Mouse (Mus musculus) hindbrain, embryonic 11.5 days (tissue): Measurements from ENCODE around the gene Atg9a. TPM values are rescaled to one million over a fixed set of nuclear protein-coding genes. Genes with fewer than 3 reads are reported as not detected.

Source experiments
- ATAC-seq: fragments of 200-750 bp; cut with Nextera tagmentation; 2 replicates; pipeline ENCODE4 v1.8.0; 2017; ENCODE audit warnings: mild to moderate bottlenecking, moderate TSS enrichment, moderate library complexity; ENCODE audit not compliant: low FRiP score
- DNase-seq: peaks from one replicate; pipeline ENCODE4 v3.0.0-alpha.2; 2015; ENCODE audit warnings: low spot score
- H3K27ac ChIP-seq: fragments of 300-500 bp; sonication (generic); 2 replicates; pipeline ENCODE4 v1.5.1; 2014; ENCODE audit warnings: mild to moderate bottlenecking, low read depth, low read length
- H3K27me3 ChIP-seq: fragments of 300-500 bp; sonication (generic); 2 replicates; pipeline ENCODE4 v1.6.1; 2014; ENCODE audit warnings: mild to moderate bottlenecking, low read length, moderate library complexity, mixed read lengths; ENCODE audit not compliant: control insufficient read depth, insufficient read depth
- H3K36me3 ChIP-seq: fragments of 300-500 bp; sonication (generic); 2 replicates; pipeline ENCODE4 v1.6.1; 2014; ENCODE audit warnings: mild to moderate bottlenecking, low read length, moderate library complexity, mixed read lengths; ENCODE audit not compliant: control insufficient read depth, insufficient read depth
- H3K4me1 ChIP-seq: fragments of 300-500 bp; sonication (generic); replicated peaks from 2 replicates; pipeline ENCODE4 v1.6.1; 2014; ENCODE audit warnings: low read length, mixed read lengths; ENCODE audit not compliant: control insufficient read depth, insufficient read depth
- H3K4me2 ChIP-seq: fragments of 300-500 bp; sonication (generic); replicated peaks from 2 replicates; pipeline ENCODE4 v1.6.1; 2014; ENCODE audit warnings: mild to moderate bottlenecking, low read depth, low read length
- H3K4me3 ChIP-seq: fragments of 300-500 bp; sonication (generic); 2 replicates; pipeline ENCODE4 v1.5.1; 2014; ENCODE audit warnings: low read depth, low read length
- H3K9ac ChIP-seq: fragments of 300-500 bp; sonication (generic); 2 replicates; pipeline ENCODE4 v1.6.1; 2014; ENCODE audit warnings: low read depth, low read length
- H3K9me3 ChIP-seq: fragments of 300-500 bp; sonication (generic); 2 replicates; pipeline ENCODE4 v1.6.1; 2016; ENCODE audit warnings: low read length; ENCODE audit not compliant: control insufficient read depth
- WGBS: fragments of 180-500 bp; shearing (Covaris S2); extraction: QIAGEN DNeasy Blood & Tissue Kit; methylation state at CpG from one replicate; pipeline ENCODE4 v1.1.7; 2014; 5-methylcytosine and 5-hydroxymethylcytosine counted together
- polyA plus RNA-seq: library from polyadenylated mRNA; unstranded; fragments of >200 nt; fragmentation: Nextera tagmentation; extraction: Ambion mirVana; gene quantifications from 2 replicates; pipeline ENCODE4 v1.2.1, GENCODE M21; 2014

Gene Atg9a
- polyA plus RNA-seq, 1 experiment from 2014 or later, result 17.4 TPM

DNA sequence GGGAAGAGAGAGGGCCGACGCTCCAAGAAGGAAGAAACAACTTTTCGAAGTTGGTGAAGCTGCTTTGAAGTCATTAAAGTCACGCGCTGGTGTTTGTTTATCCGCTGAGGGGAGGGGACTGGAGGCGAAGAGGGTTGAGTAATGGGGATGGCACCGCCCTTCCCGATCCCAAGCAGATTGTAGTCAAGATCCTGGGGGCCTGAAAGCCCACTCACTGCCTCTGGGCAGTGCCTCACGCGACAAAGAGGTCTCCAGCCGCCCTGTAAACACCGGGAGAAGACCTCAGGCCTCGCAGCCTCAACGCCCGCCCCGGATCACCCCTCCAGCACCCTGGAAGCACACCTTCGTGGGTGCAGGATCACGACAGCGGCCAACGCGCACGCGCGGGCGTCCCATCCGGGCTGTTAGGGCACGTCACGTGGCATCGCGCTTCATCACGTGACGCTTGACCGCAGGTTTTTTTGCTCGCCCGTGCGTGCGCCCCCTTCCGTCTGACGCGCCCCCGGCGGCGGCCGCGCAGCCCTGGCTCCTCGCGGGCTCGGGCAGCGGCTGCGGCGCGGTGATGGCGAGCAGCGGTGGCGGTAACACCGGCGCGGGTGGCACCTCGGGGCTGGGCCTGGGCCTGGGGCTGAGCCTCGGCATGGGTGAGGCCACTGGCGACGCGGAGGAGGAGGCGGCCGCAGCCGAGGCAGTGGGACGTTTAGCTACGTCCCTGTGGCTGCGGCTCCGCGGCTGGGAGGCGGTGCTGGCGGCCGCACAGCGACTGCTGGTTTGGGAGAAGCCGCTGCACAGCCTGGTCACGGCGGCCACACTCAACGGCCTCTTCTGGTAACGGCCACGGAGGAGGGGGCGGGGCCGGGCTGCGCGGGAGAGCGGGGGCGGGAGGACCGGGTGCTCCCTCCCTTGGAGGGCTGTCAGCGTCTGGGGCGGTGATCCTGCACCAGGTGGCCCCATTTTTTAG lies 49.4 kb downstream of the Atg9a start, which contains the start of the genes Cnppd1 and Retreg2:
Gene Cnppd1, minus strand, starts transcription at position 411 of the 961 bp plus-strand sequence.
Gene Retreg2, plus strand, starts transcription at position 478 of the 961 bp plus-strand sequence.
- WGBS, result under 1% methylated on average over 83 of the region's 91 CpGs
- DNase-seq (peak; percentile 98), ATAC-seq (peak; percentile 91)
- H3K4me2 ChIP-seq, result peak within 1 kb of the TSS; percentile 86
- no peaks in the 10 kb centered on the region for H3K27me3 ChIP-seq
- peak within 1 kb of the TSS; percentile 85 for H3K9ac ChIP-seq
- H3K4me1 ChIP-seq, result peaks cover 9% of the 10 kb centered on the region; the same call in 1 of the 2 replicates
- no peaks in the 10 kb centered on the region for H3K9me3 ChIP-seq
- H3K4me3 ChIP-seq, result peak within 1 kb of the TSS; percentile 78
- H3K27ac ChIP-seq, result peak within 1 kb of the TSS; percentile 95
- H3K36me3 ChIP-seq, result peaks cover 11% of the 10 kb centered on the region; the same call in 1 of the 2 replicates

DNA sequence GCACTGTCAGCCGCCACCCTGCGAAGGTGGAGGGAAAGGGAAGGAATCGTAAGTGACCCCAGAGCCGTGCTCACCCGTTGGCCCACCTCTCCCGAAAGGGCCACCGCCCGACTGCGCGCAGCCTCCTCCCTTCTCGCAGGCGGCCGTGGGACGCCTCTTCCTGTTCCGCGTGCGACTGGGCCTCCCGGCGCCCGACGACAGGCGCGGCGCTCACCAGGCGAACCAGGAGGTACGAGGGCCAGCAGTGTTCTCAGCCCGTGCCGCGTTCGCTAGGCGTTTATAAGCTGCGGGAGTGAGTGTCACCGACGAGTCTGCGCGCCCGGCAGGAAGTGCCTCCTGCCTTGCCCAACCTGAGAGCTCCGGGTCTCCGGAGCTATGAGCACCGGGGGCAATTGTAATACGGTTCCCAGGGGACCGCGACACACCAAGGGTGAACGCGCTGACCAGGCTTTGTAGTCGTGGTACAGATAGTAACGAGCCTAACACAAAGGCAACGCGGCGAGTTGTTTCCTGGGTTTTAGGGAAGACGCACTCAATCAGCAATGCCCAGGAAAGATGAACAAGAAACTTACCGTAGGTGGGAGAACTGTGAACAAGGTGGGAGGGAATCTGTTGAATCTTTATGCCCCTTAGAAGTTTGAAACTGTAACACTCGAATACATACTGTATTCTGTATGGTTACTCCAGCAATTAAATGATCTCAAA lies 50.4 kb downstream of the Atg9a start:
- H3K4me3 ChIP-seq, result peak overlapping the region; percentile 78
- no peaks in the 10 kb centered on the region for H3K27me3 ChIP-seq
- H3K36me3 ChIP-seq, result peaks cover 11% of the 10 kb centered on the region; the same call in 1 of the 2 replicates
- H3K27ac ChIP-seq, result peak overlapping the region; percentile 56
- peaks cover 9% of the 10 kb centered on the region; the same call in 1 of the 2 replicates for H3K4me1 ChIP-seq
- peak; percentile 65 for DNase-seq
- H3K4me2 ChIP-seq, result peak overlapping the region; percentile 86
- ATAC-seq, result peak; percentile 23; the same call in 1 of the 2 replicates
- WGBS, result 0% methylated on average over 49 of the region's 53 CpGs
- H3K9ac ChIP-seq, result peak overlapping the region; percentile 85
- no peaks in the 10 kb centered on the region for H3K9me3 ChIP-seq

DNA sequence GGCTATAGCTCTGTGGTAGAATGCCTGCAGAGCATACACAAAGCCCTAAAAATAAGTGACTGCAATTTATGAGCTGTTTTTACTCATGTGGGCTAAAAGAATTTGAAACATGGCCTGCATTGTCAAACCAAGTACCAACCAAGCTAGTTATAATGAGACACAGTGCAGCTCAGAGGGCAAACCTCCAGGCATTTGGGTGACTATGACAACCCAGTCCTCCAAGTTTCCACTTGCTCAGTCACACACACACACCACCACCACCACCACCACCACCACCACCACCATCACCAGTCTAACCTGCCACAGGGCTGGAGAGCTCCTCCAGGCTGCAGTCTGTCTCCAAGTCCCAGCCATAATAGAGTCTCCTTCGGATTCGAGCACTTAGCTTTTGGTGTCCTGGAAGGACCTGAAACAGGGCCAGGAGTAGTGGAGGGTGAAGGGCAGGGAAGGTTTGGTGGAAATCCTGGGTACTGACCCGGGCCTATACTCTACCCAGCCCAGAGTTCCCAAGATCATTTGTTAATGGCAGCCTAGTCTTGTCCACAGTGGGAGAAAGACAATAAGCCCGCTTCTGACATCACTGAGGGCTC lies 51.3 kb downstream of the Atg9a start:
- Histone ChIP-seq H3K4me2 (peak overlapping the region; percentile 86), H3K27ac (no peak overlapping the region), H3K9me3 (no peaks in the 10 kb centered on the region), H3K4me1 (peaks cover 9% of the 10 kb centered on the region; the same call in 1 of the 2 replicates), H3K27me3 (no peaks in the 10 kb centered on the region), H3K36me3 (peaks cover 10% of the 10 kb centered on the region; the same call in 1 of the 2 replicates), H3K4me3 (peak overlapping the region; percentile 78), H3K9ac (peak overlapping the region; percentile 85; the same call in 1 of the 2 replicates)
- 60% methylated on average over 4 of the region's 4 CpGs for WGBS
- DNase-seq (no peak), ATAC-seq (no peak)

GRCm38 (mm10) chr1:75138448-75138847 lies 53.5 kb downstream of the Atg9a start:
- ATAC-seq, result no peak
- H3K27me3 ChIP-seq, result no peaks in the 10 kb centered on the region

GRCm38 (mm10) chr1:75136730-75137129 lies 55.3 kb downstream of the Atg9a start:
- ATAC-seq (no peak), DNase-seq (no peak)
- peaks cover 8% of the 10 kb centered on the region; the same call in 1 of the 2 replicates for H3K36me3 ChIP-seq
- 0 out of 2 replicates have a peak, but pooled peaks cover 3% of the 10 kb centered on the region for H3K4me1 ChIP-seq
- H3K4me2 ChIP-seq, result no peak overlapping the region
- H3K4me3 ChIP-seq, result no peak overlapping the region
- H3K27me3 ChIP-seq, result no peaks in the 10 kb centered on the region
- no peak overlapping the region for H3K27ac ChIP-seq
- H3K9ac ChIP-seq, result no peak overlapping the region
- H3K9me3 ChIP-seq, result no peaks in the 10 kb centered on the region
- 85% methylated on average over 3 of the region's 3 CpGs for WGBS

More at GRCm38 (mm10) chr1:75138448-75138847, 53.5 kb downstream of the Atg9a start:
- no peaks in the 10 kb centered on the region for H3K9me3 ChIP-seq
- WGBS, result 90% methylated on average over 2 of the region's 2 CpGs
- no peak overlapping the region for H3K4me3 ChIP-seq
- no peak for DNase-seq
- H3K36me3 ChIP-seq, result peaks cover 8% of the 10 kb centered on the region; the same call in 1 of the 2 replicates
- no peak overlapping the region for H3K27ac ChIP-seq
- peaks cover 3% of the 10 kb centered on the region; the same call in 1 of the 2 replicates for H3K4me1 ChIP-seq
- no peak overlapping the region for H3K4me2 ChIP-seq
- no peak overlapping the region for H3K9ac ChIP-seq

- Histone ChIP-seq H3K36me3 (peaks cover 8% of the 10 kb centered on the region; the same call in 1 of the 2 replicates), H3K27ac (no peak overlapping the region), H3K27me3 (no peaks in the 10 kb centered on the region), H3K4me2 (no peak overlapping the region), H3K9me3 (no peaks in the 10 kb centered on the region), H3K4me3 (no peak overlapping the region), H3K9ac (no peak overlapping the region), H3K4me1 (0 out of 2 replicates have a peak, but pooled peaks cover 3% of the 10 kb centered on the region)
- DNase-seq, result no peak
- 82% methylated on average over 6 of the region's 6 CpGs for WGBS
- no peak for ATAC-seq
These were observed 55.7 kb downstream of the Atg9a start for GRCm38 (mm10) chr1:75136293-75136692.

GRCm38 (mm10) chr1:75133421-75134207 lies 58.4 kb downstream of the Atg9a start, which contains the start of gene Slc23a3:
Gene Slc23a3 (minus strand): TSS chr1:75133890.
- Histone ChIP-seq H3K4me3 (no peak within 1 kb of the TSS), H3K4me1 (no peaks in the 10 kb centered on the region), H3K27me3 (no peaks in the 10 kb centered on the region), H3K4me2 (no peak within 1 kb of the TSS), H3K36me3 (peaks cover 6% of the 10 kb centered on the region; the same call in 1 of the 2 replicates), H3K9ac (no peak within 1 kb of the TSS), H3K27ac (no peak within 1 kb of the TSS), H3K9me3 (no peaks in the 10 kb centered on the region)
- DNase-seq, result no peak
- no peak for ATAC-seq
- WGBS, result 74% methylated on average over 12 of the region's 12 CpGs
